Mouse (Mus musculus): ENCODE results near the gene Ica1.

GRCm38 (mm10) chr6:8752984-8753722 is 25.1 kb downstream of the Ica1 start:
- TF ChIP-seq CTCF (IDR thresholded peaks at IDR 0.05; ENCODE audit: borderline replicate concordance, insufficient read depth, low read depth, low read length) (no peak), POLR2A (IDR thresholded peaks at IDR 0.05; ENCODE audit: borderline replicate concordance, insufficient read depth, low read length) (no peak)

Data from cerebellum, adult 2 months (tissue).